Comparison of ENCODE assay signal across 7 mouse cellular contexts in the genomic region with DNA sequence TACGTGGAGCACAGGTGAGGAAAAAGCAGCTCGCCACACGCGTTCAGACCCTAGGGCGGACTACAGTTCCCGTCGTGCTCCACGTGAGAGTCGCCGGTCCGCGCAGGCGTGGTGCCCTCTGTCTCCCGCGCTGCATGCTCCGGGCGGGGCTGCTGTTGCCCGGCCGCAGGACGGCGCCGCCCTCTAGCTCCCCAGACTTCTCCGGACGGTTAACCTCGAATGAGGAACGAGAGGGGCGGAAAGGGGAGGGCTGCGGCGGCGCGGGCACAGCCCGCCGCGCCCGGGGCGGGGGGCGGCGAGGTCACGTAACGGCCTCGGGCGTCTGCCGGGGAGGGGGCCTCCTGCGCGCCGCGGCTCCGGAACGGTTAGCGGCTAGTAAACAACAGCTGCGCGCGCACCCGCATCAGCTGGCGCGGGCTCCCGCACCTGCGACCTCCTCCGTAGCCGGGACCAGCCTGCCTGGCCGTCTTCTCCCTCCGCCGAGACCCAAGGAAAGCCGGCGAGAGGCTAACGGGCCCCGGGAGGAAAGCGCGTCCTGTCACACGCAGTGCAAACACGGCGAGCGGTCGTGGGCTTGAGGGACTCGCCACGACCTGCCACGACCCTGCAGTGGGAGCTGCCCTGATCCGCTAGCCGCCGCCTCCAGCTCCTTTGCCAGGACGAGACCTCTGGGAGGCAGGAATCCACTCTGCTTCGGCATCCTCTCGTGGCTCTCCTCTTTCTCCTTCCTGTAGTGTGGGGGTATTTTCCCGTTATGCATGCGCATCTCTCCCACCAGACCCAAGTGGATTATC. TPM values are rescaled to one million over a fixed set of nuclear protein-coding genes. Genes with fewer than 3 reads are reported as not detected.
DNase-seq lines count a peak whose midpoint lies in the region; ATAC-seq and TF ChIP-seq lines count a peak whose summit lies in the region.

A gene (plus strand): TSS at position 378 of the 794 bp plus-strand sequence.

- peak within 1 kb of the TSS; percentile 73 for H3K27ac ChIP-seq in embryonic facial prominence, embryonic 11.5 days (replicated peaks; ENCODE audit: low read depth, low read length)
- peak within 1 kb of the TSS; percentile 77 for H3K27ac ChIP-seq in kidney, adult 2 months (ENCODE audit: insufficient read depth, low read depth, low read length)
- peak within 1 kb of the TSS; percentile 89 for H3K27ac ChIP-seq in limb, embryonic 12.5 days
- peak within 1 kb of the TSS; percentile 89 for H3K27ac ChIP-seq in midbrain, embryonic 15.5 days
- peak within 1 kb of the TSS; percentile 98 for H3K27ac ChIP-seq in spleen, adult 2 months (ENCODE audit: insufficient read depth, low read length)

- no peaks in the 10 kb centered on the region for H3K27me3 ChIP-seq in embryonic facial prominence, embryonic 11.5 days (ENCODE audit: control insufficient read depth, insufficient read depth, low read length)
- no peaks in the 10 kb centered on the region for H3K27me3 ChIP-seq in kidney, adult 2 months (replicated peaks; ENCODE audit: control insufficient read depth, insufficient read depth, low read length)
- H3K27me3 ChIP-seq in limb, embryonic 12.5 days: no peaks in the 10 kb centered on the region
- H3K27me3 ChIP-seq in midbrain, embryonic 15.5 days (replicated peaks): no peaks in the 10 kb centered on the region
- H3K27me3 ChIP-seq in spleen, adult 2 months (ENCODE audit: control insufficient read depth, insufficient read depth, low read length): no peaks in the 10 kb centered on the region

- DNase-seq in adrenal gland, postnatal 14 days: peak; percentile 96
- DNase-seq in embryonic facial prominence, embryonic 11.5 days (ENCODE audit: low spot score): peak; percentile 92
- peak; percentile 99 for DNase-seq in heart, adult 11 months
- peak; percentile 96 for DNase-seq in kidney, adult 2 months
- DNase-seq in spleen, adult 2 months (ENCODE audit: low read depth in 1 of 2, low spot score in 2 of 2): peak; percentile 88 to 95

- ATAC-seq in embryonic facial prominence, embryonic 11.5 days (replicated peaks; ENCODE audit: insufficient number of reproducible peaks, low FRiP score, low TSS enrichment, low read depth): peak; percentile 95
- ATAC-seq in limb, embryonic 12.5 days (ENCODE audit: insufficient number of reproducible peaks, insufficient read depth, low FRiP score, low TSS enrichment, low read depth): peak; percentile 94
- ATAC-seq in midbrain, embryonic 15.5 days (replicated peaks): peak; percentile 95

- under 1% methylated on average over 84 of the region's 85 CpGs for WGBS in embryonic facial prominence, embryonic 11.5 days
- WGBS in kidney, adult 2 months: under 1% methylated on average over 84 of the region's 85 CpGs
- WGBS in limb, embryonic 12.5 days: under 1% methylated on average over 76 of the region's 85 CpGs
- WGBS in midbrain, embryonic 15.5 days: under 1% methylated on average over 84 of the region's 85 CpGs
- under 1% methylated on average over 84 of the region's 85 CpGs for WGBS in spleen, adult 2 months

- peak; percentile 9 for TF ChIP-seq POLR2A in kidney, adult 2 months (IDR thresholded peaks at IDR 0.05; ENCODE audit: low read depth, low read length)
- peak; percentile 57 for TF ChIP-seq POLR2A in spleen, adult 2 months (IDR thresholded peaks at IDR 0.05; ENCODE audit: low read depth, low read length)

- peak within 1 kb of the TSS; percentile 82 for H3K4me2 ChIP-seq in embryonic facial prominence, embryonic 11.5 days (ENCODE audit: low read depth, low read length)
- peak within 1 kb of the TSS; percentile 93 for H3K4me2 ChIP-seq in limb, embryonic 12.5 days
- peak within 1 kb of the TSS; percentile 78 for H3K4me2 ChIP-seq in midbrain, embryonic 15.5 days

- no peak for TF ChIP-seq CTCF in kidney, adult 2 months (conservative IDR thresholded peaks at IDR 0.05; ENCODE audit: insufficient read depth, insufficient read length, low read depth, low read length)
- TF ChIP-seq CTCF in spleen, adult 2 months (IDR thresholded peaks at IDR 0.05; ENCODE audit: extremely low read depth, insufficient read depth, insufficient read length, insufficient replicate concordance): no peak

- peak within 1 kb of the TSS; percentile 79 for H3K9ac ChIP-seq in embryonic facial prominence, embryonic 11.5 days (replicated peaks; ENCODE audit: low read length)
- peak within 1 kb of the TSS; percentile 75 for H3K9ac ChIP-seq in limb, embryonic 12.5 days (replicated peaks)
- peak within 1 kb of the TSS; percentile 75 for H3K9ac ChIP-seq in midbrain, embryonic 15.5 days

- no peaks in the 10 kb centered on the region for H3K9me3 ChIP-seq in embryonic facial prominence, embryonic 11.5 days (replicated peaks; ENCODE audit: control insufficient read depth, low read length)
- H3K9me3 ChIP-seq in limb, embryonic 12.5 days: no peaks in the 10 kb centered on the region
- no peaks in the 10 kb centered on the region for H3K9me3 ChIP-seq in midbrain, embryonic 15.5 days

- H3K36me3 ChIP-seq in embryonic facial prominence, embryonic 11.5 days (replicated peaks; ENCODE audit: control insufficient read depth, insufficient read depth, low read depth, low read length): no peaks in the 10 kb centered on the region
- no peaks in the 10 kb centered on the region for H3K36me3 ChIP-seq in kidney, adult 2 months (ENCODE audit: control insufficient read depth, insufficient read depth, low read length)
- no peaks in the 10 kb centered on the region for H3K36me3 ChIP-seq in limb, embryonic 12.5 days
- no peaks in the 10 kb centered on the region for H3K36me3 ChIP-seq in midbrain, embryonic 15.5 days (replicated peaks)
- H3K36me3 ChIP-seq in spleen, adult 2 months (ENCODE audit: control insufficient read depth, insufficient read depth, low read length): no peaks in the 10 kb centered on the region; the same call in 1 of the 2 replicates

- peak within 1 kb of the TSS; percentile 77 for H3K4me3 ChIP-seq in embryonic facial prominence, embryonic 11.5 days (ENCODE audit: low read depth, low read length)
- H3K4me3 ChIP-seq in kidney, adult 2 months (ENCODE audit: insufficient read depth, low read depth, low read length): peak within 1 kb of the TSS; percentile 89
- H3K4me3 ChIP-seq in limb, embryonic 12.5 days (replicated peaks): peak within 1 kb of the TSS; percentile 74
- peak within 1 kb of the TSS; percentile 81 for H3K4me3 ChIP-seq in midbrain, embryonic 15.5 days
- H3K4me3 ChIP-seq in spleen, adult 2 months (ENCODE audit: extremely low read depth, insufficient read depth, insufficient read length): peak within 1 kb of the TSS; percentile 90

- no peaks in the 10 kb centered on the region for H3K4me1 ChIP-seq in embryonic facial prominence, embryonic 11.5 days (ENCODE audit: control insufficient read depth, insufficient read depth, low read length)
- H3K4me1 ChIP-seq in kidney, adult 2 months (ENCODE audit: control insufficient read depth, insufficient read depth, low read length): peaks cover 3% of the 10 kb centered on the region; the same call in 1 of the 2 replicates
- peaks cover 20% of the 10 kb centered on the region for H3K4me1 ChIP-seq in limb, embryonic 12.5 days (replicated peaks)
- H3K4me1 ChIP-seq in midbrain, embryonic 15.5 days: peaks cover 55% of the 10 kb centered on the region
- H3K4me1 ChIP-seq in spleen, adult 2 months (ENCODE audit: control insufficient read depth, insufficient read depth, insufficient read length): peaks cover 11% of the 10 kb centered on the region; the same call in 1 of the 2 replicates

RNA-seq across cellular contexts. Expression of the gene that starts here (rescaled TPM):
- 35.0 and 48.5 TPM in 2 replicates for total RNA-seq in adrenal gland, postnatal 14 days (2021)
- 10.3 and 10.4 TPM in 2 replicates for polyA plus RNA-seq in embryonic facial prominence, embryonic 11.5 days (2014; fragmentation: Nextera tagmentation; extraction: Ambion mirVana)
- 27.8 and 29.6 TPM in 2 replicates for polyA plus RNA-seq in kidney, adult 2 months (2012; rRNA removed)
- 10.6 and 11.4 TPM in 2 replicates for polyA plus RNA-seq in limb, embryonic 12.5 days (2016; fragmentation: Nextera tagmentation; extraction: Ambion mirVana)
- 19.4 and 21.2 TPM in 2 replicates for polyA plus RNA-seq in midbrain, embryonic 15.5 days (2015; fragmentation: Nextera tagmentation; extraction: Ambion mirVana)
- polyA plus RNA-seq in spleen, adult 2 months (2012; rRNA removed): 58.0 and 74.0 TPM in 2 replicates

Comparison
In these comparisons a context has a peak if more than half of its experiments do, and no peak if none do; other contexts are left out.
1. Peak in every context shown above with its lines: DNase-seq, ATAC-seq, H3K4me3 ChIP-seq and H3K27ac ChIP-seq.